ENCODE assay signal across 1 mouse cellular context in the genomic region with DNA sequence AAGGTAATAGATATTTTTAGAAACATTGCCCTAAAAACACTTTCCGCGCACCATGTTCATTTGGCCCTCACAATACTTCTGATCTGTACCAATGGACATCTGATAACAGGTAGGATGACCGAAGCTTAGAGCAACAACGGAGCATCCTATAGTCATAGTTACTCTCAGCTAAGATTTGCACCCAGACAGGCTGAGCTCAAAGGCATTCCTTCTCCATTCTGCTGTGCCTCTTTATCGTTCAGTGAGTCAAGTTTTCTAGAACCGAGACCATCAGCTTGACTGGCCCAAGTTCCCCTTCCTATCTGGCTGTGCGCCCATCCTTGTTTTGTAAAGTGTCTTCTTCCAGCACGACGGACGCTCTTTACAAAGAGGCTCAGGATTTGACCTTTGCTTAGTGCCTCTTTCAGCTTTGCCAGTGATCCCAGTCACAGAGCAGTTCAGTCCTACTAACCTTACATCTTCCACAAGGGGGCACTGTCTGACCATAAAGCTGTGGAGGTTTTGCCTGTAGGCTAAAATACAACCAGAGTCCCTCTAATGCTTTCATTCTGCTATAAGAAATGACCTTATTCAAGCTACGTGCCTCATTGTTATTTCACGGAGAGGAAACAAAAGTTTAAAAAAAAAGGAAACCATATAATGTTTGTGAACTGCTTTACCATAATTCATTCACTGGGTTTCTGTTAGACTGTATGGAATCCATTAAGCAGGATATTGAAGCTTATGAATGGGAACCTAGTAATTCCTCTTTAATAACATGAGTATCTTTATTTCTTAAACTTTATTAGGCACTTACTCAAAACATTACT.
TF ChIP-seq lines count a peak whose summit lies in the region.

No protein-coding gene starts in this region.

TF ChIP-seq in MEL, 35 proteins besides CTCF, POLR2A, EP300 and RAD21 (continued from another document):
- no peak for TF ChIP-seq MEF2A (IDR thresholded peaks at IDR 0.05; ENCODE audit: extremely low read depth, insufficient replicate concordance, low read depth, low read length, poor library complexity, severe bottlenecking)
- TF ChIP-seq TCF12 (IDR thresholded peaks at IDR 0.05; ENCODE audit: low read depth, low read length): no peak
- no peak for TF ChIP-seq ETS1 (IDR thresholded peaks at IDR 0.05; ENCODE audit: low read depth, low read length)
